26 mouse cellular contexts compared by ENCODE assay signal in genomic region chr15:42965314-42965713, GRCm38 (mm10).
"Had no signal": no experiment of that assay in that cellular context is flagged by ENCODE, and none has a peak within 500 bp of the region (broad histone marks: within the 10 kb centered on the region; RNA-seq: fewer than 3 reads in every experiment).

No protein-coding gene starts in this region.

- H3K4me3 ChIP-seq: gastrocnemius, adult 2 months; heart, embryonic 10.5 days; heart, embryonic 12.5 days; hindbrain, embryonic 13.5 days; hindbrain, embryonic 15.5 days; kidney, embryonic 15.5 days; limb, embryonic 10.5 days; limb, embryonic 12.5 days; liver, embryonic 13.5 days had no signal

- H3K4me1 ChIP-seq: heart, embryonic 10.5 days; heart, embryonic 12.5 days; hindbrain, embryonic 13.5 days; hindbrain, embryonic 15.5 days; kidney, embryonic 15.5 days; limb, embryonic 10.5 days; limb, embryonic 12.5 days; liver, embryonic 13.5 days had no signal

- H3K9ac ChIP-seq: heart, embryonic 12.5 days; hindbrain, embryonic 13.5 days; hindbrain, embryonic 15.5 days; kidney, embryonic 15.5 days; limb, embryonic 12.5 days; liver, embryonic 13.5 days had no signal

- H3K9me3 ChIP-seq: heart, embryonic 10.5 days; heart, embryonic 12.5 days; hindbrain, embryonic 13.5 days; hindbrain, embryonic 15.5 days; kidney, embryonic 15.5 days; limb, embryonic 10.5 days; limb, embryonic 12.5 days; liver, embryonic 13.5 days had no signal

- H3K27ac ChIP-seq: gastrocnemius, adult 2 months; heart, embryonic 10.5 days; hindbrain, embryonic 13.5 days; hindbrain, embryonic 15.5 days; hindbrain, postnatal 0 days; kidney, embryonic 15.5 days; kidney, postnatal 0 days; limb, embryonic 10.5 days; limb, embryonic 12.5 days; liver, embryonic 13.5 days had no signal

- H3K4me2 ChIP-seq: heart, embryonic 12.5 days; hindbrain, embryonic 13.5 days; hindbrain, embryonic 15.5 days; kidney, embryonic 15.5 days; limb, embryonic 12.5 days; liver, embryonic 11.5 days; liver, embryonic 13.5 days had no signal

- ATAC-seq: hindbrain, postnatal 0 days; intestine, embryonic 16.5 days had no signal

- H3K27me3 ChIP-seq: heart, embryonic 12.5 days; hindbrain, embryonic 13.5 days; hindbrain, embryonic 15.5 days; kidney, embryonic 15.5 days; limb, embryonic 12.5 days; liver, embryonic 13.5 days had no signal

- H3K36me3 ChIP-seq: heart, embryonic 10.5 days; heart, embryonic 12.5 days; hindbrain, embryonic 13.5 days; hindbrain, embryonic 15.5 days; kidney, embryonic 15.5 days; limb, embryonic 10.5 days; limb, embryonic 12.5 days; liver, embryonic 13.5 days had no signal

- DNase-seq: gastrocnemius, adult 2 months; gastrocnemius, postnatal 14 days; gastrocnemius, postnatal 36 days; heart, adult 18-20 months; heart, postnatal 10 days; heart, postnatal 4 days; kidney, adult 11 months; kidney, adult 2 months; kidney, adult 9 months; kidney, postnatal 14 days; kidney, postnatal 36 days; layer of hippocampus, adult 9-11 months; layer of hippocampus, postnatal 36 days; liver; liver, embryonic 13.5 days had no signal
